Mouse (Mus musculus) myocyte (in vitro differentiated cells): Measurements from ENCODE around the gene Disc1.

Source experiments
- CEBPB ChIP-seq: IDR thresholded peaks from 2 replicates; pipeline ENCODE4 v1.6.1; 2011; ENCODE audit warnings: mild to moderate bottlenecking, moderate library complexity; ENCODE audit not compliant: poor library complexity, insufficient read depth, severe bottlenecking
- POLR2A ChIP-seq: IDR thresholded peaks from one replicate; pipeline ENCODE4 v1.6.1; 2011; ENCODE audit warnings: low read depth, mild to moderate bottlenecking, control low read depth, moderate library complexity; ENCODE audit not compliant: insufficient read length
- POLR2AphosphoS2 ChIP-seq: IDR thresholded peaks from one replicate; pipeline ENCODE4 v1.6.1; 2011; ENCODE audit warnings: low read depth, control low read depth; ENCODE audit not compliant: insufficient read length
- TCF3 ChIP-seq: IDR thresholded peaks from one replicate; pipeline ENCODE4 v1.6.1; 2011; ENCODE audit warnings: low read depth, control low read depth; ENCODE audit not compliant: insufficient read length

GRCm38 (mm10) chr8:125198420-125199196 lies 144.6 kb downstream of the Disc1 start:
- TF ChIP-seq TCF3 (no peak), POLR2AphosphoS2 (no peak), POLR2A (no peak), CEBPB (no peak)
